Mouse (Mus musculus) forebrain, embryonic 11.5 days (tissue): ENCODE results near the gene Nudt22. TPM values are rescaled to one million over a fixed set of nuclear protein-coding genes. Genes with fewer than 3 reads are reported as not detected.

ENCODE experiments used
- ATAC-seq: fragments of 200-750 bp; cut with Nextera tagmentation; replicated peaks from 2 replicates; pipeline ENCODE4 v1.8.0; 2017; ENCODE audit warnings: moderate TSS enrichment; ENCODE audit not compliant: low FRiP score
- DNase-seq: peaks from one replicate; pipeline ENCODE4 v3.0.0-alpha.2; 2017; ENCODE audit warnings: low spot score
- H3K27ac ChIP-seq: fragments of 300-500 bp; sonication (generic); 2 replicates; pipeline ENCODE4 v1.5.1; 2014; ENCODE audit warnings: low read depth, low read length
- H3K27me3 ChIP-seq: fragments of 300-500 bp; sonication (generic); 2 replicates; pipeline ENCODE4 v1.6.1; 2014; ENCODE audit warnings: mild to moderate bottlenecking, low read length, mixed read lengths; ENCODE audit not compliant: control insufficient read depth, insufficient read depth
- H3K36me3 ChIP-seq: fragments of 300-500 bp; sonication (generic); 2 replicates; pipeline ENCODE4 v1.6.1; 2014; ENCODE audit warnings: mild to moderate bottlenecking, low read length, moderate library complexity, mixed read lengths; ENCODE audit not compliant: control insufficient read depth, insufficient read depth
- H3K4me1 ChIP-seq: fragments of 300-500 bp; sonication (generic); replicated peaks from 2 replicates; pipeline ENCODE4 v1.6.1; 2014; ENCODE audit warnings: low read length, mixed read lengths; ENCODE audit not compliant: control insufficient read depth, insufficient read depth
- H3K4me2 ChIP-seq: fragments of 300-500 bp; sonication (generic); 2 replicates; pipeline ENCODE4 v1.6.1; 2014; ENCODE audit warnings: low read depth, mild to moderate bottlenecking, low read length, moderate library complexity, mixed read lengths; ENCODE audit not compliant: severe bottlenecking
- H3K4me3 ChIP-seq: fragments of 300-500 bp; sonication (generic); 2 replicates; pipeline ENCODE4 v1.5.1; 2014; ENCODE audit warnings: low read depth, low read length
- H3K9ac ChIP-seq: fragments of 300-500 bp; sonication (generic); 2 replicates; pipeline ENCODE4 v1.6.1; 2014; ENCODE audit warnings: low read length
- H3K9me3 ChIP-seq: fragments of 300-500 bp; sonication (generic); 2 replicates; pipeline ENCODE4 v1.6.1; 2016; ENCODE audit warnings: low read length, mixed read lengths; ENCODE audit not compliant: control insufficient read depth
- WGBS: fragments of 180-500 bp; shearing (Covaris S2); extraction: QIAGEN DNeasy Blood & Tissue Kit; methylation state at CpG from one replicate; pipeline ENCODE4 v1.1.7; 2014; 5-methylcytosine and 5-hydroxymethylcytosine counted together
- polyA plus RNA-seq: library from polyadenylated mRNA; unstranded; fragments of >200 nt; fragmentation: Nextera tagmentation; extraction: Ambion mirVana; gene quantifications from 2 replicates; pipeline ENCODE4 v1.2.1, GENCODE M21; 2014

Nudt22 gene
- polyA plus RNA-seq, 1 experiment from 2014 or later, result 14.6 TPM

DNA sequence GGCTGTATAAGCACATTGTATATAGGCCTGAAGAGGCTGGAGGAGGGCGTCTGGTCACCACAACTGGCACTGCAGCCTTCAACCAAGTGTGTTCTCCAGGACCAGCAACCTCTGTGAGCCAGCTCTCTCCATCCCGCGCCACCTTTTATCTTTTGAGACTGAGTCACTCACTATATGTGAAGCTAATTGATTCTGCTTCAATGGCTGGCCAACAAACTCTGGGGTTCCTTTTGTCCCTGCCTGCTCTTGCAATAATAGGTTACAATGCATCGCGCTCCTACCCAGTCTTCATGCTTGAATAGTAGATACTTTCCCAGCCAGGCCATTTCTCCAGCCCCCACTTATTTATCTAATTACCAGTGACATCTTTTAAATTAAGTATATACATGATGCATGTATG, 12.3 kb downstream of the Nudt22 start:
- ATAC-seq (no peak), DNase-seq (no peak)
- 33% methylated on average over 5 of the region's 5 CpGs for WGBS
- Histone ChIP-seq H3K36me3 (peaks cover 3% of the 10 kb centered on the region; the same call in 1 of the 2 replicates), H3K4me1 (peaks cover 16% of the 10 kb centered on the region), H3K9ac (no peak overlapping the region), H3K27me3 (no peaks in the 10 kb centered on the region), H3K4me2 (no peak overlapping the region), H3K27ac (no peak overlapping the region), H3K4me3 (no peak overlapping the region), H3K9me3 (no peaks in the 10 kb centered on the region)

DNA sequence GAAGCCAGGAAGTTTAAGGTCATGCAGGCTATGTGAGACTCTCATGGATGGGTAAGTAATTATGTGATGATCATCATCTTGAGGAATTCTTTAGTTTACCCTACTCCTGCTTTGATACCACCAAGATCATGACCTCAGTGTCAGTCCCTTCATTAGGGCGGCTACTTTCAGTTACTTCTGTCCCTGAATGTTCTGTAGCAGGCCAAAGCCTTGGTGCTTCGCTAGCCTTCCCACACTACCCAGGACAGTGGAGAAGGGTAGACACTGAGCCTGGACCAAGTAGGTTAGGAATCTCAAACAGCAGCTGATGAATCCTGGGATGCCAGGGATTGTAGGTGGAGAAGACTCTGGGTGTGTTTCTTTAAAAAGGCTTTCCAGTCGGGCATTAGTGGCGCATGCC, 14.5 kb downstream of the Nudt22 start:
- Histone ChIP-seq H3K27ac (no peak overlapping the region), H3K9me3 (no peaks in the 10 kb centered on the region), H3K4me2 (no peak overlapping the region), H3K36me3 (peaks cover 3% of the 10 kb centered on the region; the same call in 1 of the 2 replicates), H3K9ac (no peak overlapping the region), H3K4me1 (peaks cover 20% of the 10 kb centered on the region), H3K4me3 (no peak overlapping the region), H3K27me3 (no peaks in the 10 kb centered on the region)
- ATAC-seq (no peak), DNase-seq (no peak)
- 88% methylated on average over 4 of the region's 4 CpGs for WGBS

DNA sequence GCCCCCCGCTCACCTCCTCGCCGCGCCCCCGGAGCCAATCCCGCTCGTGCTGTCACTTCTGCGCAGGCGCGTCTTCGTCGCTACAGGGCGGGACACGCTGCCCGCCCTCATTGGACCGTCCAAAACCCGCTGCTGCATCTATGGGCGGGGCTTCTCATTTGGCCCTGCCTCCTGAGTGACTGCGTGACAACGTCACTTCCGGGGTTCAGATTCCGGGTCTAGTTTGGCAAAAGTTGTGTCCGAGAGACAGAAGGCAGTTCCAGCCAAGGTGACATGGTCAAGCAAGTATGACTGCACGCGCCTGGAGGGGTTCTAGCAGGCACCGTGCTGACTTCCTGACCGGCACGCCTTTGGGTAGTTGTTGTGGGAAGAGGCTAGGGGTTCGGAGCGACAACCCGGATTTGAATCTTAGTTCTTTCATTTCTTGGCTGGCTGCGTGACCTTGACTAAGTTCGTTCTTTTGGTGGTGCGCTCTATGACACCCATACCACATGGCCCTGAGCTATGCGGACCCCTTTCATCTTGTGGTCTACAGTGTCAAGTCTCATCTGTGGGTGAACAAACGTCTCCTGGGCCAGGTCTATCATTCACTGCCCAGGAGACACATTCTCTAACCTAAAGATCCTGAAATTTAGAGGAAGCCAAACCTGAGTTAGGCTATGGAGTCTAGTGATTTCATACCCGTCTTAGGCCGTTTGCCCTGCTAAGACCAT, 15.4 kb downstream of the Nudt22 start, which contains the start of gene Fkbp2:
Gene Fkbp2 (minus strand): TSS at position 121 of the 713 bp plus-strand sequence.
- H3K4me1 ChIP-seq, result peaks cover 22% of the 10 kb centered on the region
- H3K27me3 ChIP-seq, result no peaks in the 10 kb centered on the region
- H3K27ac ChIP-seq, result peak within 1 kb of the TSS; percentile 86
- DNase-seq (peak; percentile 98), ATAC-seq (peak; percentile 85)
- H3K4me2 ChIP-seq, result peak within 1 kb of the TSS; percentile 67
- peak within 1 kb of the TSS; percentile 42 for H3K4me3 ChIP-seq
- peak within 1 kb of the TSS; percentile 77 for H3K9ac ChIP-seq
- H3K36me3 ChIP-seq, result peaks cover 3% of the 10 kb centered on the region; the same call in 1 of the 2 replicates
- 2% methylated on average over 38 of the region's 38 CpGs for whole genome bisulfite sequencing
- no peaks in the 10 kb centered on the region for H3K9me3 ChIP-seq

DNA sequence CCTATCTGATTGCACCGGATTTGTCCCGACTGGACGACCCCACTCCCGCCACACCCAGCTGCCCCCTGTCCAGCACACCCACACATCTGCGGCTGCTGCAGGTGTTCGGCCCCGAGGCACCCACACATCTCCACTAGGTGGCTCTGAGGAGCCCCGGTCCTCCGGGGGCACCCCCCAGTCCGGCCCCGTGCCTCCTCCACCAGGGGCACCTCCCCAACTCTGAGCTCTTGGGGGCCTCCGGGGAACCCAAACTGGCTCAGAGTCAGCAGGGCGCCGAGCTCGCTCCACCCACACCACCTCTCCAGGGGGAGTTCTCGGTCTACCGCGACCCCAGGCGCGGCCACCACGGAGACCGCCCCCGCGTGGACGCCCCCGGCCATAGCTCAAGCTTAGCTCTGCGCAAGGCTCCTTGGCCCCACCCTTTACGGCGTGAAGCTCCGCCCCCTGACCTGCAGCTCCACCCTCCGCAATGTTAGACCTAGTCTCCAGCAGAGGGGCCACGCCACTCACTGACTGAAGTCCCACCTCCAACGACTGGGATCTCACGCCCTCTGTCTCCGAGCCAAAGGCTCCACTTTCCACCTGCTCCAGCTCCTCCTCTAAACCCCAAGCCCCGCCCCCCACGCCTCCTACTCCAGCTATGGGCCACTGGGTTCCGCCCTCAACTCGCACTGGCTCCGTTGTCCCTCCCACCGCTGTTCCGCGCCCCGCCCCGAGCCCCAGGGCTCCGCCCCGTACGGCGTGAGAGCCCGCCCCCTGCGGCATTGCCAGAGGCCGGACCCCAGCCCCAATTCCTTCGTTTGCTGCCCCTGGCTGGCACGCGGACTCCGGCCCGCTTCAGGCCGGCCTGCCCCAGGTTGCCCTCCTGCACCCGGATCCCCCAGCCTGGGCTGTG, 16.2 kb downstream of the Nudt22 start:
- H3K27me3 ChIP-seq, result no peaks in the 10 kb centered on the region
- H3K4me1 ChIP-seq, result peaks cover 22% of the 10 kb centered on the region
- peak overlapping the region; percentile 67 for H3K4me2 ChIP-seq
- ATAC-seq (peak; percentile 87), DNase-seq (peak; percentile 100)
- peak overlapping the region; percentile 42 for H3K4me3 ChIP-seq
- H3K9me3 ChIP-seq, result no peaks in the 10 kb centered on the region
- WGBS, result 1% methylated on average over 58 of the region's 59 CpGs
- H3K36me3 ChIP-seq, result no peaks in the 10 kb centered on the region; the same call in 1 of the 2 replicates
- peak overlapping the region; percentile 86 for H3K27ac ChIP-seq
- peak overlapping the region; percentile 77 for H3K9ac ChIP-seq

DNA sequence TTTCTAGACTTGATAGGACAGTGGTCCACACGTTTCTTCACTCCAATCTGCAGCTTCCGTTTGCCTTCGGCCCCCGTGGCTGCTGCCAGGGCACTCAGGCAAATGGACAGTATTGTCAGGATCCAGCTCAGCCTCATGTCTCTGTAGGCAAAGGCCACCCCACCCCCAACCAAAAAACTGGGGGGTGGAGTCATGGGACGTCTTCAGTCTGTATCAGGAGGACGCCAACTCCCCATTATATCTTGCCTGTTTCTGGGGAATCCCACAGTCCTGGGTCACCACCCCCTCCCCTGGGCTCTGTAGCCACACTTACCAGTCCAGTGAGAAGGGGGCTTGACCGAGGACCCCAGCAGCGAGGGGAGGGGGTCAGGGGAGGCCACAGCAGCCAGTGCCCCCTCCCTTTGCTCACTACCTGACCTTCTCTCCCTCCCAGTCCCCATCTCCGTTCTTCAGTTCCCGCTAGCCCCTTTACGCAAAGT, 16.9 kb downstream of the Nudt22 start:
- Histone ChIP-seq H3K27me3 (no peaks in the 10 kb centered on the region), H3K36me3 (no peaks in the 10 kb centered on the region; the same call in 1 of the 2 replicates), H3K27ac (peak overlapping the region; percentile 50; the same call in 1 of the 2 replicates), H3K9me3 (no peaks in the 10 kb centered on the region), H3K4me2 (peak overlapping the region; percentile 67), H3K4me1 (peaks cover 22% of the 10 kb centered on the region), H3K9ac (peak overlapping the region; percentile 62), H3K4me3 (peak overlapping the region; percentile 42)
- ATAC-seq, result no peak
- 15% methylated on average over 11 of the region's 11 CpGs for WGBS
- DNase-seq, result no peak

DNA sequence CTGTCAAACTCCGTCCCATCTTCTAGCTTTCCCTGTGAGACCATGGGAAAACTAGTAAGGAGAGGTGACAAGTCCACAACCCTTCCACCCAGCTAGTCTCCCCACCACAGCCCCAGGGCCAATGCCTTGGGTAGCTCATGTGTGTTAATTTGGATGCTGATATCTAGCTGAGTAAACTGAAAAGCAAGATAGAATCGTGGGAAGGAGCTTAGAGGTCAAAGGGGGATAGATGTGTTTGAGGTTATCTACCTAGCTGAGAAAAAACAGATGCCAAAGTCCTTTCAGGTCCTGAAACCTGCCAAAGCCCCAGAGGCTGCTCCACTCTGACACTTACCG, 17.3 kb downstream of the Nudt22 start:
- 51% methylated on average over 3 of the region's 3 CpGs for WGBS
- no peaks in the 10 kb centered on the region; the same call in 1 of the 2 replicates for H3K36me3 ChIP-seq
- ATAC-seq, result no peak

DNA sequence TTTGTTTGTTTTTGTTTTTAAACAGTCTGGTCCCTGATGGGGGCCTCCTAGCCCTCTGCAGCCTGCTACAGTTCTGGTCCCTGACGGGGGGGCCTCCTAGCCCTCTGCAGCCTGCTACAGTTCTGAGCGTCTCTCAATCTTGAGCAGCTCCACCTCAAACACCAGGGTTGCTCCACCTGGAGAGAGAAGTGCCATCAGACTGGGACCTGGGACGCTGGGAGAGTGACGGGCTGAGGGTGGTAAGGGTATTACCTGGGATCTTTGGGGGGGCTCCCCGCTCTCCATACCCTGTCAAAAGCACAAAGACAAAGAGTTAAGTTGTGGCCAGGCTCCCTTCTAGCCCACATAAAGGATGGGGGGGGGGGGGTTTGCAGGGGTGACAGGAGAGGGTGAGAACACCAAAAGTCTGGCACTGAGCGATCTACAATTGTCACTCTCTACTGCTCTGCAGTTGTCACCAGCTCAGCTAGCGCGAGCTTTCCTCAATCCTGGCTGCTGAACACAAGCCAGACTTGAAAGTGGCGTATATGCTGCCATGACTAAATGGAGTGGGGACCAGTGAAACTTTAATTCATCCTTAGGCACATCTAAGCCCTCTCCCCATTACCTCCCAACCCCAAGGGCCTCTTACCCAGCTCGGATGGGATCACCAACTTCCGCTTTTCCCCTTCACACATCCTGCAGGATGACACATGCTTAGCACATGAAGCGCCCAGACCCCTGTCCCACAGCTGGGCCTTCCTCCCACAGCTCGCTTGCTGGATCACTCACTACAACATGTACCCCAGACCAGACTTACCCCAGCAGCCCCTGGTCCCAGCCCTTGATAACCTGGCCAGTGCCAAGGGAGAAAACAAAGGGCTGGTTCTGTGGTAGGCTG, 17.9 kb downstream of the Nudt22 start:
- Histone ChIP-seq H3K9me3 (no peaks in the 10 kb centered on the region), H3K4me1 (peaks cover 24% of the 10 kb centered on the region), H3K27ac (no peak overlapping the region), H3K4me2 (peak overlapping the region; percentile 67), H3K9ac (peak overlapping the region; percentile 27; the same call in 1 of the 2 replicates), H3K36me3 (no peaks in the 10 kb centered on the region; the same call in 1 of the 2 replicates), H3K27me3 (no peaks in the 10 kb centered on the region), H3K4me3 (peak overlapping the region; percentile 42; the same call in 1 of the 2 replicates)
- DNase-seq (no peak), ATAC-seq (no peak)
- 89% methylated on average over 13 of the region's 13 CpGs for WGBS

More for the DNA sequence above, 17.3 kb downstream of the Nudt22 start:
- no peaks in the 10 kb centered on the region for H3K9me3 ChIP-seq
- H3K27me3 ChIP-seq, result no peaks in the 10 kb centered on the region
- H3K4me1 ChIP-seq, result peaks cover 24% of the 10 kb centered on the region
- H3K4me3 ChIP-seq, result peak overlapping the region; percentile 42
- peak overlapping the region; percentile 67 for H3K4me2 ChIP-seq
- 0 out of 2 replicates have a peak overlapping the region, but pooled peaks have one; percentile 20 for H3K27ac ChIP-seq
- H3K9ac ChIP-seq, result peak overlapping the region; percentile 62; the same call in 1 of the 2 replicates
- no peak for DNase-seq
